Mouse (Mus musculus): ENCODE data around the gene Elf2. TPM values are rescaled to one million over a fixed set of nuclear protein-coding genes. Genes with fewer than 3 reads are reported as not detected.
"Not testable (repeated sequence)": the region's sequence is repeated elsewhere in the genome, so short reads cannot be mapped to it uniquely, and the experiment has no call there.

The Elf2 gene
- polyA plus RNA-seq, 1 experiment from 2014 or later, result 39.6 TPM

DNA sequence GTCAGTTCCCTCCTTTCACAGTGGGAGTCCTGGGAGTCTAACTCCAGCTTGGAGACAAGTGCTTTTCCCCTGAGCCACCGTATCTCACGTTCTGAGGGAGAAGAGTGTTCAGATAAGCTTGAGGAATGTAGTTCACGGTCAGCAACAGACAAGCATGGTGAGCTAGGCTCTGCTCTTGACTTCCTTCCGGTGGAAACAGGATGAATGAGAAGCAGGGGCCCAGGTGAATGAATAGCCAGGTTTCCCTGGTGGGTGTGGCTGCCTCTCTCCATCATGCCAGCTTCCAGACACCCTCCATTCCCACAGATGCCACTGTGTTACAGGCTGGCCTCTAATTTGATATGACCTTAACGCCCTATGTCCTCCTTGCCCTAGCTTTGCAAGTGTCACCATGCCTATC is 16.6 kb upstream of the Elf2 start:
- Histone ChIP-seq H3K27ac (no peak overlapping the region), H3K36me3 (replicated peaks) (no peaks in the 10 kb centered on the region), H3K4me2 (no peak overlapping the region), H3K9ac (no peak overlapping the region), H3K9me3 (no peaks in the 10 kb centered on the region), H3K4me3 (no peak overlapping the region), H3K27me3 (replicated peaks) (peaks cover 29% of the 10 kb centered on the region), H3K4me1 (peaks cover 7% of the 10 kb centered on the region; the same call in 1 of the 2 replicates)
- 48% methylated on average over 5 of the region's 5 CpGs for WGBS
- ATAC-seq (replicated peaks), result no peak

DNA sequence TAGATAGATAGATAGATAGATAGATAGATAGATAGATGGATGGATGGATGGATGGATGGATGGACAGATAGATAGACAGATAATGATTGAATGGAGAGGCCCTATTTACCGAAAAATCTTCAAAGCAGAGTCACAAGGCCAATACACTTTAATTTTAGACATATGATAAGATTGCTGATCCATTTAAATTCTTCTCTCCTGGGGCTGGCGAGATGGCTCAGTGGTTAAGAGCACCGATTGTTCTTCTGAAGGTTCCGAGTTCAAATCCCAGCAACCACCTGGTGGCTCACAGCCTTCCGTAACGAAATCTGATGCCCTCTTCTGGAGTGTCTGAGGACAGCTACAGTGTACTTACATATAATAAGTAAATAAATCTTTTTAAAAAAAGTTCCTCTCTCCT is 14.5 kb upstream of the Elf2 start:
- H3K4me2 ChIP-seq; H3K36me3 ChIP-seq (replicated peaks); H3K27ac ChIP-seq; H3K4me1 ChIP-seq; H3K9me3 ChIP-seq; H3K9ac ChIP-seq; ATAC-seq (replicated peaks); H3K4me3 ChIP-seq: not testable (repeated sequence)
- peaks cover 22% of the 10 kb centered on the region for H3K27me3 ChIP-seq (replicated peaks)
- WGBS, result 88% methylated on average over 6 of the region's 6 CpGs

DNA sequence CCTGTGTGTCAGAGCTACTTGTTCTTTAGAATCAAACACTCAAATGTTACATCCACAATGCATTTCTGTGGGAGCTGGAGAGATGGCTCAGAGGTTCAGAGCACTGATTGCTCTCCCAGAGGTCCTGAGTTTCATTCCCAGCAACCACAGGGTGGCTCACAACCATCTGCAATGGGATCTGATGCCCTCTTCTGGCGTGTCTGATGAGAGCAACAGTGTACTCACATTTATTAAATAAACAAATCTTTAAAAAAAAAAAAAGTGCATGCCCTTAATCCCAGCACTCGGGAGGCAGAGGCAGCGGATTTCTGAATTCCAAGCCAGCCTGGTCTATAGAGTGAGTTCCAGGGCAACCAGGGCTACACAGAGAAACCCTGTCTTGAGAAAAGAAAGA is 13.6 kb upstream of the Elf2 start:
- Histone ChIP-seq H3K9me3 (no peaks in the 10 kb centered on the region), H3K27ac (no peak overlapping the region), H3K9ac (no peak overlapping the region), H3K4me2 (no peak overlapping the region), H3K27me3 (replicated peaks) (peaks cover 14% of the 10 kb centered on the region), H3K4me3 (no peak overlapping the region), H3K36me3 (replicated peaks) (no peaks in the 10 kb centered on the region), H3K4me1 (peaks cover 5% of the 10 kb centered on the region; the same call in 1 of the 2 replicates)
- ATAC-seq (replicated peaks), result no peak
- WGBS, result 66% methylated on average over 3 of the region's 3 CpGs

DNA sequence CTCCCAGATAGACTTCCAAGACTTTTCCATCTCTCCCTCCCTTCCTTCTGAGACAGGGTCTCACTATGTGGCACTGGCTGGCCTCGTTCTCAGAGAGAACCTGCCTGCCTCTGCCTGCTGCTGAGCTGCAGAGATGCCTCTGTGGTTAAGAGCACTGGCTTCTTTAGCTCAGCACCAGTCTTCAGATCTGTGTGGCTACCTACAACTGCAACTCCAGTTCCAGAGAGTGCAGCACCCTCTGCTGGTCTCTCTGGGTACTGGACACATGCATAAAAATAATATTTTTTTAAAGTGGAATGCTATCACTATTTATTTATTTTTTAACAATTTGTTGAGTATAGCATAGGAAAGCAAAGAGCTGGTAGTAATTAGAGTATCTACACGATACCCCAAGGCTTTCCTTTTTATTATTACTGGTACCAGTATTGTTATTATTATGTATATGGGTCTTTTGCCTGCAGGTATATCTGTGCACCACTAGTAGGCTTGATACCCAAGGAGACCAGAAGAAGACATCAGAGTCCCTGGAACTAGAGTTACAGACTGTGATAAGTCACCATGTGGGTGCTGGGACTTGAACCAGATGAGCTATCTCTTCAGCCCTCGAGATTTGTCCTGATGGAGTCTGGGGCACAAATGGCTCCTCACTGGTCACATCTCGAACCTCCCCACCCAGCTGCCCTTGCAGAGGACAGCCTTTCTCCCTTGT is 13.0 kb upstream of the Elf2 start:
- Histone ChIP-seq H3K4me1 (no peaks in the 10 kb centered on the region), H3K27me3 (replicated peaks) (peaks cover 9% of the 10 kb centered on the region), H3K27ac (no peak overlapping the region), H3K4me2 (no peak overlapping the region), H3K9ac (no peak overlapping the region), H3K4me3 (no peak overlapping the region), H3K36me3 (replicated peaks) (no peaks in the 10 kb centered on the region), H3K9me3 (no peaks in the 10 kb centered on the region)
- WGBS, result 82% methylated on average over 4 of the region's 4 CpGs
- ATAC-seq (replicated peaks), result no peak

DNA sequence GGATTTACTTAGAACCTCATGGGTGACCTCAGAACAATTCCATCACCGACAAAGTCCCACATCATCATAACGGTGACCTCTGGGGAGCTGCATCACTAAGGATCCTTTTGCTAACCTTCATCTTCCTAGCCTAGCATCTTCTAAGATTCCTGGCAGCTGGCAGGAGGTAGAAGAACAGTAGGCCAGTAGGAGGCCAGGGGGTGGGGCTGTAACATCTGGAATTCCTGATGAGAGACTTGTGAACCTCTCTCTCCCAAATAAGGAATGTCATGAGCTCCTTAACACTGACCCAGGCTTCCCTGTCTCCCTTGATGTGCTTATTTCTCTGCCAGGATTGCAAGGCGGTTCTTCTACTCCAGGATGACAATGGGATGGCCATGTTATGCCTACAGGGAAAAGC is 10.3 kb upstream of the Elf2 start:
- Histone ChIP-seq H3K9ac (no peak overlapping the region), H3K27me3 (replicated peaks) (no peaks in the 10 kb centered on the region), H3K27ac (no peak overlapping the region), H3K4me1 (no peaks in the 10 kb centered on the region), H3K4me2 (no peak overlapping the region), H3K9me3 (no peaks in the 10 kb centered on the region), H3K4me3 (no peak overlapping the region), H3K36me3 (replicated peaks) (no peaks in the 10 kb centered on the region)
- ATAC-seq (replicated peaks), result no peak
- 44% methylated on average over 3 of the region's 3 CpGs for WGBS

DNA sequence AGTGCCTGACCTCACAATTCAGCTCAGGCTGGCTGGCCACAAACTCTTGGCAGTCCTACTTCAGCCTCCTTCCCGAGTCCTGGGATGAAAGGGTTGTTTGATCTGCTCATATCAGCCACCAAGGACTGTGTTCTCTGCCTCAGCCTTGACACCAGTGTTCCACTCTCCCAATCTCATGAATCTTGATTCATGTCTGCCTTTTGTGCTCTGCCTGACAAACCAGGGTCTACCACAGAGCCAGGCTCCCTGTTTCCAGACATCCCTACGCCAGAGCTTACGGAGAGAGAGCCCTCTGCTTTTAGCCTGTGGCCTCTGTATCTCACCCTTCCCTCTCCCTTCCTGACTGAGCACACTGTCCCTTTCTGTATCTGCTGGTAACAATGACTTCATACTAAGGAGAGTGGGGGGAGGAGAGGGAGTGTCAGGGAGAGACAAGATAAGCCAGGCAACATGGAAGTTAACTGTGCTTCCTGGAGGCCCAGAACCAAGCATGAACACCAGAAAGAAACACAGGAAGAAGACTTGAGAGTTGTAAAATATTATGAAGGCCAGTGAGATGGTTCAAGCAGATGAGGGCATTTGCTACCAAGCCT is 8.3 kb upstream of the Elf2 start:
- H3K9me3 ChIP-seq, result no peaks in the 10 kb centered on the region
- no peaks in the 10 kb centered on the region for H3K4me1 ChIP-seq
- H3K27ac ChIP-seq, result no peak overlapping the region
- no peaks in the 10 kb centered on the region for H3K27me3 ChIP-seq (replicated peaks)
- no peak overlapping the region for H3K4me3 ChIP-seq
- ATAC-seq (replicated peaks), result no peak
- no peak overlapping the region for H3K4me2 ChIP-seq
- H3K9ac ChIP-seq, result no peak overlapping the region
- WGBS, result 52% methylated on average over 3 of the region's 3 CpGs
- no peaks in the 10 kb centered on the region for H3K36me3 ChIP-seq (replicated peaks)

DNA sequence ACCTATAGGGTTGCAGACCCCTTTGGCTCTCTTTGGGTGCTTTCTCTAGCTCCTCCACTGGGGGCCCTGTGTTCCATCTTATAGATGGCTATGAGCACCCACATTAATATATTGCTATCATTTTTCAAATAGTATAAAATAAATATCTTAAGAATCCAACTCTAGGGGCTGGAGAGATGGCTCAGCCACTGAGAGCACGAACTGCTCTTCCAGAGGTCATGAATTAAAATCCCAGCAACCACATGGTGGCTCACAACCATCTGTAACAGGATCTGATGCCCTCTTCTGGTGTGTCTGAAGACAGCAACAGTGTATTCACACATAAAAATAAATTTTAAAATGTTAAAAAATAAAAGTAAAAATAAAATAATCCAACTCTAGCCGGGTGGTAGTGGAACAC is 4.6 kb upstream of the Elf2 start:
- H3K4me2 ChIP-seq; H3K4me3 ChIP-seq; H3K9me3 ChIP-seq; H3K9ac ChIP-seq; ATAC-seq (replicated peaks); H3K27ac ChIP-seq; H3K36me3 ChIP-seq (replicated peaks); H3K27me3 ChIP-seq (replicated peaks); H3K4me1 ChIP-seq: not testable (repeated sequence)
- WGBS, result 89% methylated on average over 2 of the region's 2 CpGs

DNA sequence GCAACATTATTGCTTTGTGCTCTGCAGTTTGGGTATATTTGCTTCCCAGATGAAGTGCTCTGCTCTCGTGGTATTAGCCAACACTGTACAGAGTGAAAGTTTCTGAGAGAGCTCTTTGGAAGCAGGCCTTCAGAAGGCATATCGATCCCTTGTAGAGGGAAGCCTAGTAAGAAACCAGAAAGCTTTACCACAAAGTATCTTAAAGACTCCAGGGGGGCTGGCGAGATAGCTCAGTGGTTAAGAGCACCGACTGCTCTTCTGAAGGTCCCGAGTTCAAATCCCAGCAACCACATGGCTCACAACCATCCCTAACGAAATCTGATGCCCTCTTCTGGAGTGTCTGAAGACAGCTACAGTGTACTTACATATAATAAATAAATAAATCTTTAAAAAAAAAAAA is 3.7 kb upstream of the Elf2 start:
- not testable (repeated sequence) for H3K36me3 ChIP-seq (replicated peaks); H3K27me3 ChIP-seq (replicated peaks); H3K9me3 ChIP-seq; H3K4me3 ChIP-seq; H3K27ac ChIP-seq; H3K4me2 ChIP-seq; H3K9ac ChIP-seq; ATAC-seq (replicated peaks)
- H3K4me1 ChIP-seq, result peaks cover 13% of the 10 kb centered on the region
- 92% methylated on average over 6 of the region's 6 CpGs for WGBS

DNA sequence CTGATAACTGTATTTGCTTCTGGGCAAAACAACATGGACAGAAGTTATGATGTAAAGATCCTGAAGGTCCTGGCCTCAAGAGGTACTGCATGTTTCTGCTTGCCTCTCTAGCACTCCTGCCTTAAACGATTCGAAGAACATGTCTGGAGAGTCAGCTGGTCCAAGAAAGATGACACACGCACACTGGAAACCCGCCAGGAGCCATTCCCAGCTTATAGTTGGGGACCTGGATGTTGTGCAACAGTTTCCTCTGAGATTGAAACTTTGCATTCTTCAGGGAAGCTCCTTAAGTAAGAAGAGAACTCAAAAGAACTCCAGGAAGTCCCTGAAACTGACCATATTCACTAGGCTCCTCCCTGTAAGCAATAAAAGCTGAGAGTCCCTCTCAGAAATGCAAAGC is 2.8 kb upstream of the Elf2 start:
- no peaks in the 10 kb centered on the region for H3K9me3 ChIP-seq
- H3K9ac ChIP-seq, result no peak overlapping the region
- H3K27ac ChIP-seq, result no peak overlapping the region
- no peaks in the 10 kb centered on the region for H3K36me3 ChIP-seq (replicated peaks)
- H3K27me3 ChIP-seq (replicated peaks), result no peaks in the 10 kb centered on the region
- H3K4me1 ChIP-seq, result peaks cover 20% of the 10 kb centered on the region
- WGBS, result 96% methylated on average over 4 of the region's 4 CpGs
- no peak overlapping the region for H3K4me3 ChIP-seq
- H3K4me2 ChIP-seq, result no peak overlapping the region
- ATAC-seq (replicated peaks), result no peak

DNA sequence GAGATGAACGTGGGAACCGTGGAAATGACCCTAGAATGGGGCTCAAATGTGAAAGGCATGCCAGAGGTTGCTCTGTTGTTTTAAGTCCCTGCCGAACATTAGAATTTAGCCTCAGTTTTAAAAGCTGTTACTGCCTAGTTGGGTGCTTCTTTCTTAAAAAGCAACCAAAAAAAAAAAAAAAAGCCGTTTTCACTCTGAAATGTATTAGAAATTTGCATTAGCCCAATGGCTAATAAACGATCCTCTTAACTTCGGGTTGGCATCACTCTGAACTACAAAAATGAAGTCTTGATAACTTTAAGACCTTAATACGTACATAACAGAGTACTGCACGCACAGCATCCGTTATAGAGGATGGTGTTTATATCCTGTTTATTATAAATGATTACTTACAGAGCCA is 1.7 kb upstream of the Elf2 start:
- Histone ChIP-seq H3K9me3 (no peaks in the 10 kb centered on the region), H3K9ac (peak overlapping the region; percentile 59), H3K4me2 (peak overlapping the region; percentile 84), H3K36me3 (replicated peaks) (no peaks in the 10 kb centered on the region), H3K27ac (peak overlapping the region; percentile 93), H3K4me1 (peaks cover 22% of the 10 kb centered on the region), H3K27me3 (replicated peaks) (no peaks in the 10 kb centered on the region), H3K4me3 (peak overlapping the region; percentile 88)
- ATAC-seq (replicated peaks), result no peak
- 5% methylated on average over 9 of the region's 9 CpGs for WGBS

DNA sequence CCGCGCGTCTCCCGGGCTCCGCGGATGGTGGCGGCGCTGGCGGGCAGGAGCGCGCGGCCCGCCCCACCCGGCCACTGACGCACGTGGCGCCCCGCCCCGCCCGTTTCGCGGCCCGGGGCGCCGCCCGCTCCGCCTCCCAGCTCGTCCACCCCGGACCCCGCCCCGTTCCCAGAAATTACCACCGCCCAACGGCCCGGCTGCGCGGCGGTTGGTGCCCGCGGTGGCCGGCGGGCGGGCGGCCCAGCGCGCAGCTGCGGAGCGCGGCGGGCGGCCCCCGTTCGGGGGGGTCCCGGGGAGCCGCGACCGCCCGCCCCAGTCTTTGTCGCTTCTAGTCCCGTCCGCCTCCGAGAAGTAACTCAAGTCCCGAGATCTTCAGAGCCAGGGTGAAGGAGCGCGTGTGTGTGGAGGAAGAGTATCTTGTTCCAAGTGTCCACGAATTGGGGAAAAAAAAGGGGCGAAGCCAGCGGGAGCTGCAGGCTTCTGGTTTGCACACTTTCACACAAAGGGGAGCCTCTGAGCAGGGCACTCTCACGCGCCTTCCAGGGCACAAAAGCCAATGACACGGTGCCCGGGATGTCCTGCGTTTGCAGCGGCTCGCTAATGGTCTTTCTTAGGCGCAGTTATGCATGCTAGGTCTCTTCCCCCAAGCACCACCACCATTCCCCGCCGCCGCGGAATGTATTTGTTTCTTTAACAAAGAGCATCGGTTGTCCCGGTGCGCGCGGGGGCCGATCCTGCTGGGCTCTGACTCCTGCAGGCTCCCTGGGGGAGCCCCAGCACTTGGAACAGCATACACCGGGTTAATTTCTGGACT is 1.0 kb upstream of the Elf2 start:
- WGBS, result under 1% methylated on average over 82 of the region's 86 CpGs
- peak overlapping the region; percentile 88 for H3K4me3 ChIP-seq
- ATAC-seq (replicated peaks), result peak; percentile 81
- no peaks in the 10 kb centered on the region for H3K9me3 ChIP-seq
- H3K4me1 ChIP-seq, result peaks cover 22% of the 10 kb centered on the region
- H3K27ac ChIP-seq, result peak overlapping the region; percentile 93
- H3K4me2 ChIP-seq, result peak overlapping the region; percentile 84
- no peaks in the 10 kb centered on the region for H3K36me3 ChIP-seq (replicated peaks)
- no peaks in the 10 kb centered on the region for H3K27me3 ChIP-seq (replicated peaks)
- peak overlapping the region; percentile 59 for H3K9ac ChIP-seq

DNA sequence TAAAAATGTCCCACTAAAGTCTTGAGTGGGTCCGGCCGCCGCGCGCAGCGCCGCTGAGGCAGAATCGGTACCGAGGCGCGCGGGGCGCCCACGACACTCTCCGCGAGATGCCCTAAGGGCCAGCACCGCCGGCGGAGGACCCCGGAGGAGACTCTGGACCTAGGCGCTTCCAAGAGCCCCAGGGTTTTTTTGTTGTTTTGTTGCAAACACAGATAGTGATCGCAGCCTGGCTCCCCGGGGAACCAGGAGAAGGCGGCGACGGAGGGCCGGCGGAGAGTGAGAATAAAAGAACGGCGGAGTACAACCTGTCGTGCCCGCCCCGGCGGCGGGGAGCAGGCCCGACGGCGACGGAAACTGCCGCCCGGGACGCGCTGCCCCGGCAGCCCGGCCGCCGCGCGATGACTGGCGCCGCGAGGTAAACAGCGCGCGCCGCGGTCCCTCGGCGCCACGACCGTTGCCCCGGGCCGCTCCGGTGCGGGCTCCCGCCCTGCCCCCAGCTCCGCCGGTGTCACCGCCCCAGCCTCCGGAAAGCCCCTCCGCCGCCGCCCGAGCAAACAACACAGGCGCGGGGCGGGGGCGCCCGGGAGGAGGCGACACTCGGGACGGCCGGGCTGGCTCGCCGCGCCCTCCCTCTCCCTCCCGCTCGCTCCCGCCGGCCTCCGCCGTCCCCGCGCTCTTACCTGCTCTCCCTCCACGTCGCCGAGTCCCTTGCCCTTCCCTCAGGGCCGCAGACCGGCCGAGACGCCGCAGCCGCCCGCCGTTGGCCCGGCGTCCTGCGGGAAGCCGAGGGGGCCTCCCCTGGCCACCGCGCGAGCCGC is 520 bp downstream of the Elf2 start:
- Histone ChIP-seq H3K4me2 (peak overlapping the region; percentile 84), H3K27ac (peak overlapping the region; percentile 93), H3K9me3 (no peaks in the 10 kb centered on the region), H3K4me1 (peaks cover 22% of the 10 kb centered on the region), H3K27me3 (replicated peaks) (no peaks in the 10 kb centered on the region), H3K9ac (peak overlapping the region; percentile 59), H3K4me3 (peak overlapping the region; percentile 88), H3K36me3 (replicated peaks) (no peaks in the 10 kb centered on the region)
- ATAC-seq (replicated peaks), result peak; percentile 18; the same call in 1 of the 2 replicates
- WGBS, result under 1% methylated on average over 87 of the region's 113 CpGs

Measured in midbrain, embryonic 15.5 days (tissue).